Mouse (Mus musculus) left cerebral cortex, postnatal 4 days (tissue): ENCODE data around the gene Pccb. TPM values are rescaled to one million over a fixed set of nuclear protein-coding genes. Genes with fewer than 3 reads are reported as not detected.

Source experiments
- DNase-seq: peaks from one replicate; pipeline ENCODE4 v3.0.0-alpha.2; 2022
- intact Hi-C: fragments of 180-260 bp; cut with DNase I; formaldehyde crosslinking; loops from one replicate; pipeline ENCODE4 v1.15.1; 2025
- total RNA-seq, 2 experiments: library from RNA; stranded (reverse); gene quantifications; 2 replicates each; pipeline ENCODE4 v1.2.3; 2021

Gene Pccb
- total RNA-seq, 2 experiments from 2014 or later = 45.6 to 46.9 TPM

GRCm38 (mm10) chr9:100990609-100991008 is 44.1 kb downstream of the Pccb start:
- intact Hi-C loops = no loop called here
- no peak for DNase-seq

GRCm38 (mm10) chr9:100987850-100988249 is 46.8 kb downstream of the Pccb start:
- no peak for DNase-seq
- intact Hi-C loops = no loop called here

GRCm38 (mm10) chr9:100987006-100987405 is 47.7 kb downstream of the Pccb start:
- intact Hi-C loops = no loop called here

GRCm38 (mm10) chr9:100984381-100985310 is 50.1 kb downstream of the Pccb start:
- no peak for DNase-seq
- intact Hi-C loops = no loop called here

More at GRCm38 (mm10) chr9:100987006-100987405, 47.7 kb downstream of the Pccb start:
- no peak for DNase-seq

GRCm38 (mm10) chr9:100982786-100983185 is 51.9 kb downstream of the Pccb start:
- DNase-seq = no peak
- intact Hi-C loops = no loop called here

GRCm38 (mm10) chr9:100979260-100979659 is 55.4 kb downstream of the Pccb start:
- DNase-seq = peak; percentile 13
- intact Hi-C loops = no loop called here

- intact Hi-C loops = no loop called here
Measured at GRCm38 (mm10) chr9:100978666-100979065, 56.0 kb downstream of the Pccb start.

GRCm38 (mm10) chr9:100969461-100969860 is 65.2 kb downstream of the Pccb start:
- intact Hi-C loops = no loop called here
- no peak for DNase-seq

More at GRCm38 (mm10) chr9:100978666-100979065, 56.0 kb downstream of the Pccb start:
- DNase-seq = no peak

GRCm38 (mm10) chr9:100964106-100964505 is 70.6 kb downstream of the Pccb start:
- intact Hi-C loops = no loop called here

GRCm38 (mm10) chr9:100963428-100963912 is 71.2 kb downstream of the Pccb start:
- intact Hi-C loops = no loop called here
- no peak for DNase-seq

More at GRCm38 (mm10) chr9:100964106-100964505, 70.6 kb downstream of the Pccb start:
- no peak for DNase-seq

GRCm38 (mm10) chr9:100962903-100963427 is 71.7 kb downstream of the Pccb start:
- intact Hi-C loops = no loop called here

GRCm38 (mm10) chr9:100951481-100951880 is 83.2 kb downstream of the Pccb start:
- peak; percentile 19 for DNase-seq
- intact Hi-C loops = no loop called here

More at GRCm38 (mm10) chr9:100962903-100963427, 71.7 kb downstream of the Pccb start:
- no peak for DNase-seq

- intact Hi-C loops = no loop called here
- no peak for DNase-seq
Measured at GRCm38 (mm10) chr9:100944677-100945365, 89.9 kb downstream of the Pccb start.

GRCm38 (mm10) chr9:100942042-100942441 is 92.7 kb downstream of the Pccb start:
- intact Hi-C loops = no loop called here
- DNase-seq = peak; percentile 71

Other genes with a start within 250 kb of the Pccb start
- gene Msl2, start 39.2 kb upstream of the Pccb start, total RNA-seq = 10 to 100 TPM; 69.7 to 70.9 TPM
- 10 to 100 TPM; 49.8 to 52.4 TPM for gene Ppp2r3a, start 216.9 kb upstream of the Pccb start, total RNA-seq